Mouse (Mus musculus) midbrain, embryonic 12.5 days (tissue): ENCODE measurements around the gene Kcnab1. TPM values are rescaled to one million over a fixed set of nuclear protein-coding genes. Genes with fewer than 3 reads are reported as not detected.

Experiments
- ATAC-seq: fragments of 200-750 bp; cut with Nextera tagmentation; 2 replicates; pipeline ENCODE4 v1.8.0; 2017; ENCODE audit warnings: low read depth, moderate TSS enrichment, moderate library complexity; ENCODE audit not compliant: low FRiP score
- H3K27ac ChIP-seq: fragments of 300-500 bp; sonication (generic); replicated peaks from 2 replicates; pipeline ENCODE4 v1.5.1; 2016; ENCODE audit warnings: mild to moderate bottlenecking
- H3K27me3 ChIP-seq: fragments of 300-500 bp; sonication (generic); 2 replicates; pipeline ENCODE4 v1.6.1; 2016; ENCODE audit warnings: mild to moderate bottlenecking
- H3K36me3 ChIP-seq: fragments of 300-500 bp; sonication (generic); 2 replicates; pipeline ENCODE4 v1.6.1; 2016
- H3K4me1 ChIP-seq: fragments of 300-500 bp; sonication (generic); 2 replicates; pipeline ENCODE4 v1.6.1; 2016
- H3K4me2 ChIP-seq: fragments of 300-500 bp; sonication (generic); replicated peaks from 2 replicates; pipeline ENCODE4 v1.6.1; 2016; ENCODE audit warnings: mild to moderate bottlenecking, moderate library complexity
- H3K4me3 ChIP-seq: fragments of 300-500 bp; sonication (generic); 2 replicates; pipeline ENCODE4 v1.5.1; 2016; ENCODE audit warnings: mild to moderate bottlenecking
- H3K9ac ChIP-seq: fragments of 300-500 bp; sonication (generic); replicated peaks from 2 replicates; pipeline ENCODE4 v1.6.1; 2016; ENCODE audit warnings: mild to moderate bottlenecking, moderate library complexity
- H3K9me3 ChIP-seq: fragments of 300-500 bp; sonication (generic); 2 replicates; pipeline ENCODE4 v1.6.1; 2016; ENCODE audit warnings: mild to moderate bottlenecking
- WGBS: fragments of 180-500 bp; shearing (Covaris S2); methylation state at CpG from one replicate; pipeline ENCODE4 v1.1.7; 2016; 5-methylcytosine and 5-hydroxymethylcytosine counted together
- polyA plus RNA-seq: library from polyadenylated mRNA; unstranded; fragments of >200 nt; fragmentation: Nextera tagmentation; extraction: Ambion mirVana; gene quantifications from 2 replicates; pipeline ENCODE4 v1.2.1, GENCODE M21; 2016

The Kcnab1 gene
- polyA plus RNA-seq, 1 experiment from 2014 or later: 9.6 TPM

DNA sequence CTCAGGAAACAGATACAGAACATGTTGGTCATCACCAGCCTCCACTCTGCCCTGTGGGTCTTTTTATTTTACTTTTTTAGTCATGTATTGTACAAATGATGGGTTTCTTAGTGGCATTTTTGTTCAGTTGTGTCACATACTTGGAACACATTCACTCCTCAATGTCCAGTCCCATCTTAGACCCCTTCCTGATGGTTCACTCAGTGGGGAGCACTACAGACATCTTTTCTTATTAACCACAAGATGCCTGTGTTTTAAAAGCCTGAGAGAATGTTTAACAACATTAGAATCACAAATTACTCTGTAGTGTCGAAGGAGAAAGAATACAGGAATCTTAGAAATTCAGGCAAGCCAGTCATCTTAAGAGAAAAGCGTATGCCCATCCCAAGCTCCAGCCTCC lies 249.7 kb downstream of the Kcnab1 start:
- H3K4me3 ChIP-seq: no peak overlapping the region
- no peak overlapping the region for H3K27ac ChIP-seq
- no peak overlapping the region for H3K9ac ChIP-seq
- ATAC-seq: no peak
- 0 out of 2 replicates have a peak, but pooled peaks cover 3% of the 10 kb centered on the region for H3K4me1 ChIP-seq
- no peaks in the 10 kb centered on the region for H3K9me3 ChIP-seq
- H3K36me3 ChIP-seq: no peaks in the 10 kb centered on the region
- H3K4me2 ChIP-seq: no peak overlapping the region
- no peaks in the 10 kb centered on the region for H3K27me3 ChIP-seq
- 51% methylated on average over 2 of the region's 2 CpGs for WGBS

DNA sequence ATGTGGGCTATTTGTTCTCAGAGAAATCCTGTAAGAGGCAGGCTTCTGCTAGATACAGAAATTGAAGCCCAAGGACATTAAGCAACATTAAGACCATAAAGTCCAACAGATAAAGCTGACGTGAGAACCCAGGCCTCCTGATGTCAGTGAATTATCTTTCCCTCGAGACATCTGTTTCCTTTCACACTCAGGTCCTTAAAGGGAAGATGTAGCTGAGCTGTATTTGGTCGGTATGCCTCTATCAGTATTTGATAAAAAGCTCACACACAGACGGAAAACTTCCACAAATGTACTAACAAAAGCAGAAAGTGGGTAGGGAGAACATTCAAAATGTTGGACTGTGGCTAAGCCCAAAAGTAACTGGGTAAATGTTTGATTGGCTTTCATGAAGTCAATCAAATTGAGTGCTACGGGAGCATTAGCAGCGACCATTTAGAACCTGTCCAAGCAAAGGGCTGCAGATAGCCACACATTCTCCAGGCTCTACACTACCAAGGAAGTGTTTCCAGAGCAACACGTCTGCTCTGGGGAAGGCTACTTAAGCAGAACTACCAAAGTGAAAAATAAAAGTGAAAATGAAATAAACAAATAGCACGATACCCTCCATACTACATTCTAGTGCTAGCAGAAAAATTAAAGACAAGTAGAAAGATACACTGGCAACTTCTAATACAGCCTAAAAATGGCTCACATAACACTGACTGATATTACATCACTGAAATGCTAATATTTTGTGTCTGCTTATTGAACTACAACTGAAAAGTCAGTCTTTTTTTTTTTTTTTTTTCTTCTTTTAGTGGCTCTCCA lies 251.2 kb downstream of the Kcnab1 start:
- Histone ChIP-seq H3K27ac (no peak overlapping the region), H3K36me3 (no peaks in the 10 kb centered on the region), H3K9me3 (no peaks in the 10 kb centered on the region), H3K4me3 (no peak overlapping the region), H3K27me3 (no peaks in the 10 kb centered on the region), H3K4me2 (no peak overlapping the region), H3K4me1 (0 out of 2 replicates have a peak, but pooled peaks cover 3% of the 10 kb centered on the region), H3K9ac (no peak overlapping the region)
- ATAC-seq: no peak
- 79% methylated on average over 8 of the region's 8 CpGs for WGBS

DNA sequence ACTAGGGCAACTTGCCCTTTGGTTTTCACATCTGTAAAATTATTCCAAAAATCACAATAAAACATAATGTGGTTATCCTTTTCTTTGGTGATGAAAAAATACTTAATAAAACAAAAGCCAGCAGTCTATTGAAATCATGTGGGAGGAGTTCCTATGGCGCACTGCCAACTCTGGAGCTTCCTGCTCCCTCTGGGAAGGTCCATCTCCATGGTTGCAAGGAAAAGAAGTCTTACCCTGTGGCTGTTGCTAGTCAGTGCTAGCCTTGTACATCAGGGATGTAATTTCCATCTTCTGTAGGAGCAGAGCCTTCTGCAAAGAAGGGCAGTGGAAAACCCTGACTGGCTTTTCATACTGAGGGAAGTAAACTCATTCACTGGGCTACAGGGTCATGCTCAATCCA lies 254.3 kb downstream of the Kcnab1 start:
- Histone ChIP-seq H3K4me3 (no peak overlapping the region), H3K27ac (no peak overlapping the region), H3K4me2 (no peak overlapping the region), H3K9me3 (no peaks in the 10 kb centered on the region), H3K27me3 (no peaks in the 10 kb centered on the region), H3K36me3 (no peaks in the 10 kb centered on the region), H3K9ac (no peak overlapping the region), H3K4me1 (peaks cover under 1% of the 10 kb centered on the region; the same call in 1 of the 2 replicates)
- 88% methylated on average over 1 of the region's 1 CpGs for WGBS
- ATAC-seq: no peak

DNA sequence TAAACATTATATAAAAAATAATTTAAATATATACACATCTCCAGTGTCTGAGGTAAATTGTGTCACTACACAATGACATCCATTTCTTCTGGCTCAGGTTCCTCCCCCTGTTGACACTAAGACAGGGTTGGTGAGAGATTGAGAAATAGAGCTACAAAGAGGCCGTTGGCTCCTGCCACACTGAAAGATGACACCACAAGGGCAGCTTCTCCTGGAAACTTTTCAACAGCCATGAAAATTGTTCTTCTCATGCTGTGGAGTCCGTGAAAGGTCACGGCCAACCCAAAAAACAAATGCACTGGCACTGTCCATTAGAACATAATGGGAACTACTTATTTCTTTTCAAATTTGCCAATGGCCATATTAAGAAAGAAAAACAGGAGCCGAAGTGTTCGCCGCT lies 256.0 kb downstream of the Kcnab1 start:
- Histone ChIP-seq H3K9ac (no peak overlapping the region), H3K27me3 (no peaks in the 10 kb centered on the region), H3K4me3 (no peak overlapping the region), H3K4me2 (no peak overlapping the region), H3K4me1 (no peaks in the 10 kb centered on the region; the same call in 1 of the 2 replicates), H3K36me3 (peaks cover under 1% of the 10 kb centered on the region; the same call in 1 of the 2 replicates), H3K9me3 (no peaks in the 10 kb centered on the region), H3K27ac (no peak overlapping the region)
- no peak for ATAC-seq
- WGBS: 77% methylated on average over 6 of the region's 6 CpGs

DNA sequence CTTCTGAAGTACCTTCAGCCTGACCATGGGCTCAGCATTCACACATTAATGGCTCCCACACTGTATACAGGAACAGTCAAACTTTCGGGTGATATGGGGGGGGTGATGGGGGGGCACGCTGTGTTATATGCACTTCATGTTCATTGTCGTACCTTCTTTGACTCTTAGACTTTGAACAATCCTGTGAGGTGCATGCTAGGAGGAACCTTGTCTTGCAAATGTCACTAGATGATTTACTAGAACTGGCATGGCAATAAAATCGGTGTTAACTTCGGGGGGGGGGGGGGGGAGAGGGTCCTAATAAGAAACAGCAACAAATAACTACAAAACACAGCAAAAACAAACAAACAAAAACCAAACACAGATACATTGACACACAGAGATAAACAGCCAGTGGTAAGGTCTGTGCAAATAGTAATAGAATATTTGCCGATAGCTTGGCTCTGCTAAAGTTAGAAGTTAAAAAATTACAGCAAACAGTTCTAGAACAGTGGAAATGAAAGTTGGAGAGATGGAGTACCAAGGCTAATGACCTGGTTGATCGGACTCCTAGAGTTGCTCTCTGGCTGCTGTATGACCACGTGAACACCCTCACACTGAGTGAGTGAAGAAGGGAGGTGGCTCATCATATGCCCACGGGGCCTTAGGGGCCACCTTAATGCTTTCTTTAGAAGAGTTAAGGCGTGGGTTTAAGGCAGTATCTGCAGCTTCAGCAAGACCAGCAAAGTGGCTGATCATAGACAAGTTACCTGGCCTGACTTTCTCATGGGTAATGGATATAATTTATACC lies 256.9 kb downstream of the Kcnab1 start:
- H3K9me3 ChIP-seq: no peaks in the 10 kb centered on the region
- no peaks in the 10 kb centered on the region; the same call in 1 of the 2 replicates for H3K4me1 ChIP-seq
- H3K4me3 ChIP-seq: no peak overlapping the region
- no peak overlapping the region for H3K9ac ChIP-seq
- WGBS: 94% methylated on average over 10 of the region's 10 CpGs
- no peak overlapping the region for H3K27ac ChIP-seq
- H3K27me3 ChIP-seq: no peaks in the 10 kb centered on the region
- peaks cover 7% of the 10 kb centered on the region for H3K36me3 ChIP-seq
- no peak overlapping the region for H3K4me2 ChIP-seq
- ATAC-seq: no peak

DNA sequence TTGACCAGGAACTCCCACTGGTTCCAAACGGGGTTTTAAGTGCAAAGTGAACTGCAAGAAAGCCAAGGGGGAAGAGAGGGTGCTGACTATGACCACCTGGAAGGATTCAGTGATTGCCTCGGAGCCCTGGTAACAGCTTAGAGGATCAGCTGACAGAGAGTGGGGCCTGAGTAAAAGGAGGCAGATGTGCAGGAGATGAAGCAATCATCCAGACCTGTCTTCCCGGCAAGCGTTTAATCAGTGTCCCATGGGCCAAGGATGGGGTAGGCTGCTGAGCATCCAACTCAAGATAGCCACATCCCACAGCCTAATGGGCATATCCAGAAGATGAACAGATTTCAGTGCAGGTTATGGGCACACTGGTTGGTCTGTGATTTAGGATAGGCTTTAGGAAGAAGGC lies 258.8 kb downstream of the Kcnab1 start:
- Histone ChIP-seq H3K4me1 (no peaks in the 10 kb centered on the region; the same call in 1 of the 2 replicates), H3K4me2 (no peak overlapping the region), H3K27ac (no peak overlapping the region), H3K27me3 (no peaks in the 10 kb centered on the region), H3K4me3 (no peak overlapping the region), H3K9ac (no peak overlapping the region), H3K9me3 (no peaks in the 10 kb centered on the region), H3K36me3 (peaks cover 23% of the 10 kb centered on the region)
- peak; percentile 41; the same call in 1 of the 2 replicates for ATAC-seq
- WGBS: 45% methylated on average over 4 of the region's 4 CpGs

DNA sequence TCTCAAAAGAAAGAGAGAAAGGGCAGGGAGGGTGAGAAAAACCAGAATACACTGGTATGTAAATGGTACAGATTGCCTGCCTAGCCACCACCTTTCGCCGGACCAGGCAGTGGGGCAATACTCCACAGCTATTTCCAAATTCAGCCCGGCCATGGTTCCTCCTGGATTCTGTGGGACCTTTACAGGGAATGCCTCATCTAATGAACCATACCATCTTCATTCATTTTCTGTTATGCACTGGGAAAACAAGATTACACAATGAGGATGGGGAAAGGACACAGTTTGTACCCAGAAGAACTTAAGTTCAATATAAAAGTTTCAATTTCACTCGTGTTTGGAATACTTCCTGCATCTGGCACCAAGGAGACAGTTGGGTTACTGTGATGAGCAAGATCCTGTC lies 263.4 kb downstream of the Kcnab1 start:
- 92% methylated on average over 4 of the region's 4 CpGs for WGBS
- peaks cover 28% of the 10 kb centered on the region for H3K36me3 ChIP-seq

DNA sequence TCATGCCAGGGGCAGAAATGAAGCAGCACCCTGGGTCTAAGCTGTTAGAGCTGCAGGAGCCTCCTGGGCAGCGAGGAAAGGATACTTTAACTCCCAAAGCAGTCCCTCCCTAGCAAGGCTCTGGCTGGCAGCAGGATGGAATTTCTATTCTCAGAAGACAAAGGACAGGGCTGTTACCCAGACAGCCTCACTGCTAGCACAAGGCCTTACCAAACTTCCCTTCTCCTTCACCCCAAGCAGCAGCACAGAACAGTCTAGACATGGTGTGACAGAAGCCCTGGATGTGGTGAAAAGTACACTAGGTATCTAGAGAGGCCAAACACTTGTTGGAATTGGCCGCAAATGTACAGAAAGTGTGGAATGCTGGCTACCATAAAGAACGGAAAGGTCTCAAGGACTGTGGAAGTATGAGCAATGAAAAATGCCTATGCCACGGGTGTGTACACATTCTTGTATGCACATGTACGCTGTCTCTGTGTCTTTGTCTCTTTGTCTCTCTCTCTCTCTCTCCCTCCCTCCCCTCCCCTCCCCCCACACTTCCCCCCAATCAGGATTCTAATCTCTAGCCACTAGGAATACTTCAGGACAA lies 264.5 kb downstream of the Kcnab1 start:
- Histone ChIP-seq H3K36me3 (peaks cover 29% of the 10 kb centered on the region), H3K27me3 (no peaks in the 10 kb centered on the region), H3K9ac (no peak overlapping the region), H3K4me1 (peaks cover 11% of the 10 kb centered on the region), H3K4me2 (no peak overlapping the region), H3K27ac (peak overlapping the region; percentile 30; the same call in 1 of the 2 replicates), H3K9me3 (no peaks in the 10 kb centered on the region), H3K4me3 (no peak overlapping the region)
- WGBS: 66% methylated on average over 5 of the region's 5 CpGs
- peak; percentile 23; the same call in 1 of the 2 replicates for ATAC-seq

More for the DNA sequence above, 263.4 kb downstream of the Kcnab1 start:
- Histone ChIP-seq H3K9ac (no peak overlapping the region), H3K27me3 (no peaks in the 10 kb centered on the region), H3K27ac (no peak overlapping the region), H3K4me1 (peaks cover 11% of the 10 kb centered on the region), H3K4me2 (no peak overlapping the region), H3K4me3 (no peak overlapping the region), H3K9me3 (no peaks in the 10 kb centered on the region)
- ATAC-seq: no peak

DNA sequence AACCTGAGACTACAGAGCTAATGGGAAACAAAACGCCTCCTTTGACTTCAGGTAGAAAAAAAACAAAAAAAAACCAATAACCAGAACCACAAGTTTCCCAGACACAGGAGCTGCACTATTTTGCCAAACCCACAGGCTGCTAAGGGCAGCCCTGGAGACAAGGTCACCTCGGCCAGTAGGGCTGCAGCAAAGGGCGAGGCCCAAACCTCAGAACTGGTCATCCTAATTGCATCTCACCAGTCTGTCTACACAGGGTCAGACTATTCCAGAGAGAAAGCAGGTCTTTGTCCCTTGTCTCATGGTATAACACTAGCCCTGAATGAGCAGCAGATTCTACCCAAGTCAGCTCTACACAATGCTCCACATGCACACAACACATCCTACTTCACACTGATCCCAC lies 265.5 kb downstream of the Kcnab1 start:
- H3K27me3 ChIP-seq: no peaks in the 10 kb centered on the region
- 78% methylated on average over 3 of the region's 3 CpGs for WGBS
- H3K9me3 ChIP-seq: no peaks in the 10 kb centered on the region
- no peak overlapping the region for H3K4me2 ChIP-seq
- peaks cover 11% of the 10 kb centered on the region for H3K4me1 ChIP-seq
- H3K4me3 ChIP-seq: no peak overlapping the region
- no peak overlapping the region for H3K9ac ChIP-seq
- no peak for ATAC-seq
- peaks cover 36% of the 10 kb centered on the region for H3K36me3 ChIP-seq
- no peak overlapping the region for H3K27ac ChIP-seq

DNA sequence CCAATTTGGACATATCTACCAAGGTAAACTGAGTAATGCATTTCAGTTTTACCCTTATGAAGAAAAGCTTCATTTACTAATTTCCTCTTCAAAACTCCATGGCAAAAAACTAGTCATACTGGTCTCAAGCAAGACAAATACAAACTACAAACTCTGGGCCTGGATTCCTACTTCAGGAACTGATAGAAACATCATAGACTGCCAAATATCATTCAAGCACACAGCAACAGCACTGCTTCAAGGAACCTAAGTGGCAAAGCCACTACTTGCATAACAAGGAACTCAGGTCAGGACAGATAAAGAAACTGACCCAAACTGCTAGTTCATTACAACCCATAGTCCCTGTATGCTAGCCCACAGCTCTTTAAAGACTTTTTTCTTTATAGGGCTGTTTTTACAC lies 269.5 kb downstream of the Kcnab1 start:
- no peak for ATAC-seq
- no peaks in the 10 kb centered on the region for H3K9me3 ChIP-seq
- peaks cover 6% of the 10 kb centered on the region for H3K4me1 ChIP-seq
- H3K27me3 ChIP-seq: no peaks in the 10 kb centered on the region
- peaks cover 42% of the 10 kb centered on the region for H3K36me3 ChIP-seq
- H3K4me3 ChIP-seq: no peak overlapping the region
- H3K4me2 ChIP-seq: no peak overlapping the region
- H3K9ac ChIP-seq: no peak overlapping the region
- H3K27ac ChIP-seq: no peak overlapping the region

DNA sequence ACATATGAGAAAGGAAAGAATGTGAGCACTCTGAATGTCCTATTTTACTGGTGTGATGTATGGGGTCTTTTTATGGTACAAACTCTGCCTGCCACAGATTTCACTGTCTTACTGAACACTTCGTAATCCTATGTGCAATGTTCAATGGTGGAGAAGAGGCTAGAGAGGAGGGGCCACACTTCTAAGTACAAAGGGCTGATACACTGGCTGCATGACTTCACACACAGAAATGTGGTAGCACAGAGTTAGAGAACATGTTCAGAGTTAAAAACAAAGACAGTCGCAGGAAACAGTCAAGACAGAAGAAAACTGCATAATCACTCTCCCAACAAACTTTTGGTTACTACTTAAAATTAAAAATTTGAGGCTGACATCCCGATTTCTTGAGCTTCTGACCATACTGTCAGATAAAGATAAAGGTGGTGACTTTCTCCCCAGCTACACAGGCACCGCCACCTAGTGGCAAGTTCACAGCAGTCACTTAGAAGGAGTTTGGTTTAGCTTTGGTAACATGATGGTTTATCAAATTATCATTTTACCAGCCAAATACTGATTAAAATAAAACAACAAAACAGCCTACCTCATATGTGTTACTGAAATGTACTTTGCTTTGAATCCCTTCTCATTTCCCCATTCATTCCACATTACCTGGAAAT lies 270.8 kb downstream of the Kcnab1 start:
- H3K36me3 ChIP-seq: peaks cover 51% of the 10 kb centered on the region
- no peak overlapping the region for H3K27ac ChIP-seq
- H3K9me3 ChIP-seq: no peaks in the 10 kb centered on the region
- H3K27me3 ChIP-seq: no peaks in the 10 kb centered on the region
- no peak for ATAC-seq
- no peak overlapping the region for H3K4me3 ChIP-seq
- H3K9ac ChIP-seq: no peak overlapping the region
- WGBS: 74% methylated on average over 4 of the region's 4 CpGs
- no peaks in the 10 kb centered on the region for H3K4me1 ChIP-seq
- no peak overlapping the region for H3K4me2 ChIP-seq
